Mouse (Mus musculus) retina, adult 2 months (tissue): ENCODE measurements around the gene Rabepk.
"Not testable (repeated sequence)": the region's sequence is repeated elsewhere in the genome, so short reads cannot be mapped to it uniquely, and the experiment has no call there.

Source experiments
- DNase-seq: peaks from one replicate; pipeline ENCODE4 v3.0.0-alpha.2; 2012; ENCODE audit warnings: low read depth, low spot score

Gene Rabepk

DNA sequence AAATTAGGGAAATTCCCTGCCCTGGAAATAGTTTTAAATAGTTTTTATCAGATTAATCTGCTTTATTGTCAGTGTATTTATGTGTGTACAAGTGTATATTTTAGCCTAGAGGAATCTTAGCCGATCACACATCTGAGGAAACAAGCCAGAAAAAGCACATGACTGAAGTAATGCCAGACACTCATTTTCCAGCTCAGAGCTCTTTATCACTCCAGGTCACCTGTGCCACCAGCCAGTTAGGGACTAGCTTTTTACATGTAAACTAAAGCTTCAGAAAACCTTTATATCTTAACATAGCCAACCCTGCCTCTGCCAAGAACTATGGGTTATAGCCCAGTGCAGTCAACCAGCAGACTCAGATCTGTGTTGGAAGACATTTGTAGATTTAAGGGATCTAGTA is 5.1 kb upstream of the Rabepk start:
- DNase-seq = no peak

DNA sequence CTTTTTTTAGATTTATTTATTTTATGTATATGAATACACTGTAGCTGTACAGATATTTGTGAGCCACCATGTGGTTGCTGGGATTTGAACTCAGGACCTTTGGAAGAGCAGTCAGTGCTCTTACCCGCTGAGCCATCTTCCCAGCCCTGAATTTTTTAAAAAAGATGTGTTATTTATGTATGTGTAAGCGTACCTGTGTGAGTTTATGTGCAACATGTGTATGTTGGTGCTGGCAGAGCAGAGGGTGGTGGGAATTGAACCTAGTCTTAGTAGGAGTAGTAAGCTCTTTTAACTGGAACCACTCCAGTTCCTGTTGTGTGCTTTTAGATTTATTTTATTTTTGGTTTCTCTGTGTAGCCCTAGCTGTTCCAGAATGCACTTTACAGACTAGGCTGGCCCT is 4.5 kb upstream of the Rabepk start:
- no peak for DNase-seq

DNA sequence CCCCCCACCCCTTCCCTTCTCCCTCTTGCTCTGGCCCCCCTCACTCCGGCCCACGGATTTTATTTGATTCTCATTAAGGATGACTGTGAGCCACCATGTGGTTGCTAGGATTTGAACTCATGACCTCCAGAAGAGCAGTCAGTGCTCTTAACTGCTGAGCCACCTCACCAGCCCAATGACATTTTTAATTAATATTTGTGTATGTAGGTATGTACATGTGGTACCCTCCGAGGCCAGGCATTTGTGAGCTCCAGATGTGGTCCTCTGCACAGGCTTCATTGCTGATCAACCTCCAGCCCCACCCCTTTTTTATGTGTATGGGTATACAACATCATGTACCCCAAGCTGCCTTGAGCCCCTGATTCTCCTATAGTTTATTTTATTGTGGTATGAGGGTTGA is 4.0 kb upstream of the Rabepk start:
- no peak for DNase-seq

DNA sequence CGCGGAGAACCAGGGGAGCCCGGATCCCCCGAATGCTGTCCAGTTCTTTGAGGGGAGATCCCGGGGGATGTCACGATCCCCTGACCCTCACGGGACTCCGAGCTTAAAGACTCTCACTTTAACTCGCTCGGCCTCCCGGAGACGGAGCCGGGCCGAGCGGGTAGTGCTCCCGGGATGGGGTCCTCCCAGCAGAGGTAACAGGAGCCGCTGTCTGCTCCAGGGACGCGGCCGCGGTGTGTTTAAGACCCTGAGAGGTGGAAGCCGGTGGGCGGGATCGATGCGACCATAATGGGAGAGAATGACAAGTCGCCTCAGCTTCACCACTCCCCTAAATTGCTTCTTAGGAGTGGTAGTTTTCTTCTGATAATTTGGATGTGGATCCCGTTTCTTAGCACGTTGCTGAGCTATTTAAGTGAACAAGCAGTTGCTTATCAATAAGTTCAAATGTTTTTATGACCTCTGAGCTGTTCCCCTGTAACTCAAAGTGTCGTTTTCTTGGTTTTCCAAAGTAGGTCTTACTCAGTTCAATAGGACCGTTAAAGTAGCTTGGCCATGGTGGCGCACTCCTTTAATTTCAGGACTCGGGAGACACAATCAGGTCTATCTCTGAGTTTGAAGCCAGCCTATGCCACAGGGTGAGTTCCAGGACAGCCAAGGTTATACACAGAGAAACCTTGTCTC is 3.0 kb upstream of the Rabepk start:
- DNase-seq = not testable (repeated sequence)

DNA sequence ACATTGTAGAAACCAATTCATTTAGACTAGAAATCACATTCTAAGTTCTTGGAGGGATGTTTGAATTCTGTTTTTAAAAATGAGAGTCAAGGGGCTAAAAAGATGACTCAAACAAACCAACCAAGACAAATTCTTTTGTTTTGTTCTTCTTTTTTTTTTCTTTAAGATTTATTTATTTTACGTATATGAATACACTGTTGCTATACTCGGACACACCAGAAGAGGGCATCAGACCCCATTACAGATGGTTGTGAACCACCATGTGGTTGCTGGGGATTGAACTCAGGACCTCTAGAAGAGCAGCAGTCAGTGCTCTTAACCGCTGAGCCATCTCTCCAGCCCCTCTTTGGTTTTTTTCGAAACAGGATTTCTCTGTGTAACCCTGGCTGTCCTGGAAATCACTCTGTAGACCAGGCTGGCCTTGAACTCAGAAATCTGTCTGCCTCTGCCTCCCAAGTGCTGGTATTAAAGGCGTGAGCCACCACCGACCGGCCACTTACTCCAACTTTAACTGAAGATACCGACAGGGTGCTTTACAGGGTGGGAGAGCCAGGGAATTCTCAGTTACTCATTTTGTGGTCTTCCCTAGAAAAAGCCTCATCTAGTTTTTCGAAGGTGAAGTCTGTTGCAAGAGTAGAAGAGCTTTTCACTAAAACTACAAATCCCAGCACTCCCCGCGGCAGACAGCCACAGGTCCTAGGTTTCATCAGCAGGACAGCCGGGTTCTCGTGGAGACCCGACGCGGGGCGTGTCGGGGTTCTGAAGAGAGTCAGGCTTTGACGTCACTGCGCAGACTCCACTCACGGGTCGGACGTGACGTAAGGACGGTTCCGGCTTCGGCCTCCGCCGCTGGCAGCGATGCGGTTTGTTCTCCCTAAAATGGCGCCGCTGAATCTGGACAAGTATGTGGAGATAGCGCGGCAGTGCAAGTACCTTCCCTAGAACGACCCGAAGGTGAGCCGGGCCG is 2.1 kb upstream of the Rabepk start:
- DNase-seq = peak; percentile 98

DNA sequence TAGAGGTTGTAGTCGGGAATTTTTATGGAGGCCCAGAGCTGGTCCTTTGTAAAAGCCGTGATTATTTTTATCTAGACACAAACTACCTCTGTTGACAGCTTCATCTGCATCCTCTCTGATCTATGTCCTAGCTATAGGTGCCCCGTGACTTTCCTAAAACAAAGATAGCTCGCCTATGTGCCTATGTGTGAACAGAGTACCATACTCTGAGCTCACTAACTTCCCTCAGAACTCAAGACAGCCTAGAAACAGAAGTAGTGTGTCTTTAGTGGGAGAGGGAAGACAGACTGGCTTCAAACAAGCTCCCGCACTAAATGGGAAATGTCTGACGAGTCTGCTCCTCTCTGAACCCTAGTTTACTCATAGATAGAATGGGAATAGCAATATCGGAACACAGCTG is 659 bp upstream of the Rabepk start:
- no peak for DNase-seq

DNA sequence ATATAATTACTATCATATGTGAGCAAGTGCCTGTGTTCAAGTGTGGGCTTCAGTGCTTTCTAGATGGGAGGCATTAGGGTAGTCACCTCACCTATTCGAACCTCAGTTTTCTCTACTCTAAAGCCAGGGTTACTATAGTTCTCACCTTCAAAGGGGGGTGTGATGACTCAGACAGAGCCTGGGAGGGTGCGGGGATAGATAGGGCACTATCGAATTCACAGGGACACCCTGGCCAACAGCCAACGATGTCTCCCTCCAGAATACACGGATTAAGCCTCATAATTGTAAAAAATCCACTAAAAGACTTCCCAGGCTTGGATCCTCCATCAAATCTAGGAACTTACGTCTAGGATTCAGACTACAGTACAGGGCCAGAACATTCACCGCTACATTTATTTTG is 4.3 kb downstream of the Rabepk start:
- no peak for DNase-seq

DNA sequence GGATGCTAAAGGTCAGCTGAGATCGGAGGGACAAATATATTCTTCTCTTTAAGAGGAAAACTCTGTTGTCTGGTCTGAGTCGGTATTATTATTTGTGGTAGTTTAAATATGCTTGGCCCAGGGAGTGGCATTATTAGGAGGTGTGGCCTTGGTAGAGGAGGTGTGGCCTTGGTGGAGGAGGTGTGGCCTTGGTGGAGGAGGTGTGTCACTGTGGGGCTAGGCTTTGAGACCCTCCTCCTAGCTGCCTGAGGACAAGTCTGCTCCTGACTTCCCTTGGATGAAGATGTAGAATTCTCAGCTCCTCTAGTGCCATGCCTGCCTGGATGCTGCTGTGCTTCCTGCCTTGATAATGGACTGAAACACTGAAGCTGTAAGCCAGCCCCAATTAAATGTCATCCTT is 5.2 kb downstream of the Rabepk start:
- no peak for DNase-seq

DNA sequence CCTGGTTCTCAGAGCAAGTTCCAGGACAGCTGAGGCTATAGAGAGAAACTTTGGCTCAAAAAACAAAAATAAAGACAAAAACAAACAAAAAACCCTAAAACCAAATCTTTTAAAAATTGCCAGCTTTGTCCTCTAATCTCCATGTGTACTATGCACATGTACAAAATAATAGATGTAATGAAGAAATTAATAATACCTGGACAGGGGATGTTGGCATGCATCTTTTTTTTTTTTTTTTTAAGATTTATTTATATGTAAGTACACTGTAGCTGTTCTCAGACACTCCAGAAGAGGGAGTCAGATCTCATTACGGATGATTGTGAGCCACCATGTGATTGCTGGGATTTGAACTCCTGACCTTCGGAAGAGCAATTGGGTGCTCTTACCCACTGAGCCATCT is 7.2 kb downstream of the Rabepk start:
- DNase-seq = not testable (repeated sequence)

DNA sequence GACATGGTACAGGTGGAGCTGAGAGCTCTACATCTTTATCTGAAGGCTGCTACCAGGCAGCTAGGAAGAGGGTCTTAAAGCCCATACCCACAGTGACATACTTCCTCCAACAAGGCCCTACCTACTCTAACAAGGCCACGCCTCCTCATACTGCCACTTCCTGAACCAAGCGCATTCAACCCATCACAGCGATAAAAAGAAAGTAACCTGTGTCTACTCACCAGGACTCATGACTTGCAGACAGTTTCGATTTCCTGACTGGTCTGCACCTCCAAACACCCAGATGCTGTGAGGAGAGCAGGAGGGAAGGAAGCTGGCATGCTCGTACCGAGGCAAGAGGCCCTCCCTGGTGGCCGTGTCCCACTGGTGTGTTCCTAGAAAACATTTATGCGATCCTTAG is 9.4 kb downstream of the Rabepk start:
- DNase-seq = no peak

DNA sequence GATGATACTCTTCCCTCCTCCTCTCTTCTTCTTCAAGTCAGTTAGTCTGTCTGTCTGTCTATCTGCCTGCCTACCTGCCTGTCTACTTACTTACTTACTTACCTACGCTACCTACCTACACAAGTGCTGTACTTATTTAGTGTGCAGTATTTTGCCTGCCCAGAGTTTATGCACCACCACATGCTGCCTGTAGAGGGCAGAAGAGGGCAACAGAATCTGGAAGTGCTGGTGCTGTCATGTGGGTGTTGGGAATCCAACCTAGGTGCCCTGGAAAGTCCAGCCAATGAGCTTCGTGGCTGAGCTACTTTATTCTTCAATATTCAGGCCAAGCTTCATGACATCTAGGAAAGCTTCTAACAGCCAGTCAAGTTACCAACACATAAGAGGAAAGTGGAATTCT is 15.6 kb downstream of the Rabepk start:
- DNase-seq = no peak

DNA sequence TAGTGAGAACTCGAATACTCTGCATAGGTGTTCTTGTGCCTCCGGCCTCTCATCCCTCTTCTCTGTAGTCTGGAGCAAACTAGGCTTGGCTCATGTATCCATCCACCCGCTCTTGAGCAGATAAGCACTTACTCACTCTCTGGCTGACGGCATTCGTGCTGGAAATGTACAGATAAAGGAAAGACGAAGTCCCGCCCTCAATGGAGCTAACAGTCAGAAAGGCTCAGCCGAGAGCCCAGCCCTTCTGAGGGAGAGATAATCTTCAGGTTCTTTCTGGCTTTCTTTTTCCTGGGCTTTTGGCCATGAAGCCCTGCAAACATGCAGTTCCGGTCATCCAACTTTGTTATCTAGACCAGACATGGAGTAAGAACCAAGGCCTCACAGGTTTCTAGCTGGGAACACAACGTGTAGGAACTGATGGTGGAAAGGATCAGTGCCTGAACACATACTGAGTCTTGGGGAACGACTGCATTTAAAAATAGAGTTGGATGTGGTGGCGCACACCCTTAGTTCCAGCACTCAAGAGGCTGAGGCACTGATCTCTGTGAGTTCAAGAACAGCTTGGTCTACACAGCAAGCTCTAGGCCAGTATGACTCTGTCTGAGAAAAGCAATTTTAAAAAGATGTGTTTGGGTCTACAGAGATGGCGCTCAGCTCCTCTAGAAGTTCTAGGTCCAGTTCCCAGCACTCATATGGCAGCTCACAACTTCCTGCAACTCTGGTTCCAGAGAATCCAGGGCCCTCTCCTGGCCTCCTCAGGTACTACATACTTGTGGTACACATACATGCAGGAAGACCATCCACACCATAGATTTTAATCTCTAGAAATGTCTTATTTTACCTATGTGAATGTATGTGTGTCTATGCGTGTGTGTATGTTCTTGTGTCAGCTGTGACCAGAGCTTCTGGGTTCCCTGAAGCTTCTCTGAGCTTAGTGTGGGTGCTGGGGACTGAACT is 16.4 kb downstream of the Rabepk start:
- no peak for DNase-seq

DNA sequence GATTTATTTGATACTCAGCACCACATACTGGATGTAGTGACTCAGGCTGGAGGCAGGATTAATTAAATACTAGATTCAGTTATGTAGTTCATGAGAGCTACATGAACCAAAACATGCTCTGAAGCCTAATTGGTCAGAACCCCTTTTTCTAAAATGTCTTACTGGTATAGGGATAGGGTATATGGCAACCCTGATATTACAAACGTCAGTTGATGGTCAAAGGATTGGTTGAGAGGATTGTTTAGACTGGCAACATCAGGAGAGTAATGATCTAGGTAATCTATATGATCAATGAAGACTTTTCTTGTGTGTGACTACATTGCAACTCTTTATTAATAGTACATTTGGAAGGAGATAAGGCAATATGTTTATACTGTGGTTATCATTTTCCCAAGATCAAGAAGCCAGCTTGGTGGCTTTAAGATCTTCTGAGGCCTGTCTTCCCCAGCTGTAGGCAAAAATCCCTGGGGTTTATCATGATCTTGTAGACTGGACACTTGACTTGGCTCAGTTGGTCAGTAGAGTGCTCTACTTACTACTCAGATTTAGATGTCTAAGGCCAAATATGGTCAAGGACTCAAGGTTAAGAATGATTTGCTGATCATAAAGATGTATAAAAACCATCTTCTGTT is 22.4 kb downstream of the Rabepk start:
- no peak for DNase-seq

DNA sequence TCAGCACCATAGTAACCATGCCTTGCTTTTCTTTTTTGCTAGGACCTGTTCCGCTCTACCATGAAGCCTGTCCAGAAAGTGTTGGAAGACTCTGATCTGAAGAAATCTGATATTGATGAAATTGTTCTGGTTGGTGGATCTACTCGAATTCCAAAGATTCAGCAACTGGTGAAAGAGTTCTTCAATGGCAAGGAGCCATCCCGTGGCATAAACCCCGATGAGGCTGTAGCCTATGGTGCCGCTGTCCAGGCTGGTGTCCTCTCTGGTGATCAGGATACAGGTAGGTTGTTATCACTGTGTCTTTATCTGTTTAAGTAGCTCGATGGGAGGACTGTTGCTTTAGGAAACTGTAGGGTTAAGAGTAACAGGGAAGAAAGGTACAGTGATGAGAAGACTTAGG is 25.2 kb downstream of the Rabepk start:
- DNase-seq = no peak

DNA sequence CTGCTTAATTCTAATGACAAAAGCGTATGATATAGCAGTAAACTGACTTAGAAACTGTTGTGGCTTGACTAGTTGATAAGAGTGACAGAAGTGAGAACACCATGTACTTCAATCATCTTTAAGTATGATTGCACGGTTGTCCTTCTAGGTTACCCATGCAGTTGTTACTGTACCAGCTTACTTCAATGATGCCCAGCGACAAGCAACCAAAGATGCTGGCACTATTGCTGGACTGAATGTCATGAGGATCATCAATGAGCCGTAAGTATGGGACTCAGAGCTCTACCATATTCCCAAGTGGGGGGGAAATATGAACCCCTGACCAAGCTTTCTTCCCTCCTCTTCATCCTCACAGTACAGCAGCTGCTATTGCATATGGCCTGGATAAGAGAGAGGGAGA is 26.0 kb downstream of the Rabepk start:
- no peak for DNase-seq

DNA sequence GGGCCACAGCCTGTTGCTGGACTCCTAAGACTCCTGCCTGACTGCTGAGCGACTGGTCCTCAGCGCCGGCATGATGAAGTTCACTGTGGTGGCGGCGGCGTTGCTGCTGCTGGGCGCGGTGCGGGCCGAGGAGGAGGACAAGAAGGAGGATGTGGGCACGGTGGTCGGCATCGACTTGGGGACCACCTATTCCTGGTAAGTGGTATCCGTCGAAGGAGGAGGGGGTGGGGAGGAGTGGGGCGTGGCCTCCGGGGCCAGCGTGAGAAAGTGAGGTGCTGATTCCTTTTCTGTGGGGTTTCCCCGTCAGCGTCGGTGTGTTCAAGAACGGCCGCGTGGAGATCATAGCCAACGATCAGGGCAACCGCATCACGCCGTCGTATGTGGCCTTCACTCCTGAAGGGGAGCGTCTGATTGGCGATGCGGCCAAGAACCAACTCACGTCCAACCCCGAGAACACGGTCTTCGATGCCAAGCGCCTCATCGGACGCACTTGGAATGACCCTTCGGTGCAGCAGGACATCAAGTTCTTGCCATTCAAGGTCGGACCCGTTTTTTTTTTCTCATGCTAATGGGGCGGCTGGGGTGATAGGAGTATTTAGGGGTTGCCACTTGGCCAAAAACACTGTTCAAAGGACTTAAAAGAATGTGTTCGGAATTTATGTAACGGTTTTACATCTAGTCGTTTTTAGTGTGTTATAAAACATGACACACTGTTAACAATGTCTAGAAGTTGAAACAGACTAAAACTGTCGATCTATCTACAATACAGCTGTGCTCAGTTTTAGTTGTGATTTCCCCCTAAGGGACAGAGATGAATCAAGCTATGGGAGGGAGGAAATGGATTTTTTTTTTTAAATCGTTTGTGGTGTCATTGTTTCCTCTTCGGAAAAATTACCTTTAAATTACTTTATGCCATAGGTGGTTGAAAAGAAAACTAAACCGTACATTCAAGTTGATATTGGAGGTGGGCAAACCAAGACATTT is 27.2 kb downstream of the Rabepk start:
- no peak for DNase-seq

DNA sequence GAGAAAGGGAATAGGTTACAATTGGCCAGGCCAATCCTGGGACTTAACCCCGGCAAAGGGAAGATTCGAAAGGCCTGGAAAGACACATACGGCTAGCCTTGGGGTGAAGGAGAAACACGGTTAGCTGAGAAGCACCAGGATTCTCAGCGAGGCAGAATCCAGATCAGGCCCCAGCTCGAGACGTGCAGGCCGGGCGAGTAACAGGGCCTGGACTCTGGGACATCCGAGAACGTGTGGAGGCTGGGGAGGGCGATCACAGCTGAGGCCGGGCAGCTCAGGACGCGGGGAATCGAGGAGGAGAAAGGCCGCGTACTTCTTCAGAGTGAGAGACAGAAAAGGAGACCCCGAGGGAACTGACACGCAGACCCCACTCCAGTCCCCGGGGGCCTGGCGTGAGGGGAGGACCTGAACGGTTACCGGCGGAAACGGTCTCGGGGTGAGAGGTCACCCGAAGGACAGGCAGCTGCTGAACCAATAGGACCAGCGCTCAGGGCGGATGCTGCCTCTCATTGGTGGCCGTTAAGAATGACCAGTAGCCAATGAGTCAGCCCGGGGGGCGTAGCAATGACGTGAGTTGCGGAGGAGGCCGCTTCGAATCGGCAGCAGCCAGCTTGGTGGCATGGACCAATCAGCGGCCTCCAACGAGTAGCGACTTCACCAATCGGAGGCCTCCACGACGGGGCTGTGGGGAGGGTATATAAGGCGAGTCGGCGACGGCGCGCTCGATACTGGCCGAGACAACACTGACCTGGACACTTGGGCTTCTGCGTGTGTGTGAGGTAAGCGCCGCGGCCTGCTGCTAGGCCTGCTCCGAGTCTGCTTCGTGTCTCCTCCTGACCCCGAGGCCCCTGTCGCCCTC is 28.1 kb downstream of the Rabepk start, which contains the start of gene Hspa5:
Gene Hspa5 (plus strand): TSS at position 603 of the 859 bp plus-strand sequence.
- peak; percentile 99 for DNase-seq

DNA sequence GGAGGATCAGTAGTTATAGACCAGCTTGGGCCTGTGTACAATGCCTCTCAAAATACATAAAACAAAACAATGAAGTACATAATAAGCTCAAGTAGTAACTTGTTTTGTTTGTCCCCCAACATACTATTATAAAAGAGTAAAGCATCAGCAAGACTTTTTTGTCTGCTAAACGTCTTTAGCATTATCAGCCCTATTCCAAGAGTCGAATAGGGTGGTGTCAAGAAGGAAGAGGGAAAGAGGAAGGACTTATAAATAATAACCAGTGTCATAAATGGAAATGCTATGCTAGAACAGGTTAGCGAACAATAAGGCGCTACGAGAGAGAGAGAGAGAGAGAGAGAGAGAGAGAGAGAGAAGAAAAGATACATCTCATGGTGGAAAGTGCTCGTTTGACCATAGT is 28.8 kb downstream of the Rabepk start:
- DNase-seq = no peak

DNA sequence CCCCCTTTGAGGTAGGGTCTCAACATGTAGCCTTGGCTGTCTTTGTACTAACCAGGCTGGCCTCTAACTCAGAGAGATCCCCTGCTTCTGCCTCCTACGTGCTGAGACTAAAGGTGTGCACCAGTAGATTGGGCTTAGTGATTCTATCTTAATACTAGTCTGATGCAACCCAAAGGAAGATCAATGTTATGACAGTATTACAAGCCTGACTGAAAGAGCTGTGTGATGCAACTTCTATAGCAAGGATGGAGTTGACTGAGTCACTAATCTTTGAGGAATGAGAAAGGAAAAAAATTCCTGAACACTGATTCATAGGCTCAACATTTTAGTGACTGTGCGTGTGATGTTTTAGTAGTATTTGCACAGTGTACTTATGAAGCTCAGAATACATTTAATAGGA is 29.7 kb downstream of the Rabepk start:
- no peak for DNase-seq
